Mouse (Mus musculus) neutrophil, adult 59 days (primary cell): ENCODE measurements around the gene Krtcap2. TPM values are rescaled to one million over a fixed set of nuclear protein-coding genes. Genes with fewer than 3 reads are reported as not detected.

ENCODE experiments used
- total RNA-seq, 2 experiments: library from RNA; stranded (reverse); gene quantifications; 1 replicate in 1 of 2; 2 replicates in 1 of 2; pipeline ENCODE4 v1.2.4; 2023

The Krtcap2 gene
- total RNA-seq: 10 to 100 TPM; 58.9 to 75.6 TPM

GRCm38 (mm10) chr3:89245688-89246171 is at the start of gene Krtcap2:
TSS of gene Krtcap2 (plus strand) at chr3:89245966.

GRCm38 (mm10) chr3:89202253-89203141 is 43.3 kb upstream of the Krtcap2 start, which contains the start of gene Gba:
TSS of gene Gba (plus strand) at chr3:89202928.

GRCm38 (mm10) chr3:89214681-89215411 is 30.9 kb upstream of the Krtcap2 start, which contains the start of gene Thbs3:
TSS of gene Thbs3 (plus strand) at chr3:89215180.

GRCm38 (mm10) chr3:89226900-89227299 is 18.9 kb upstream of the Krtcap2 start, which contains the start of gene Mtx1:
TSS of gene Mtx1 (minus strand) at chr3:89227088.

GRCm38 (mm10) chr3:89228836-89229235 is 16.9 kb upstream of the Krtcap2 start, which contains the start of gene Muc1:
TSS of gene Muc1 (plus strand) at chr3:89229057.

GRCm38 (mm10) chr3:89246261-89247100 is 715 bp downstream of the Krtcap2 start, which contains the start of gene Trim46:
TSS of gene Trim46 (minus strand) at chr3:89246309.

GRCm38 (mm10) chr3:89259076-89259475 is 13.3 kb downstream of the Krtcap2 start, which contains the start of gene Dpm3:
TSS of gene Dpm3 (plus strand) at chr3:89259358.

GRCm38 (mm10) chr3:89270051-89270755 is 24.4 kb downstream of the Krtcap2 start, which contains the start of gene Slc50a1:
TSS of gene Slc50a1 (minus strand) at chr3:89270570.

GRCm38 (mm10) chr3:89280606-89281511 is 35.1 kb downstream of the Krtcap2 start, which contains the start of gene Efna1:
TSS of gene Efna1 (minus strand) at chr3:89281142.

Other genes with a start within 250 kb of the Krtcap2 start
- 10 to 100 TPM; 18.7 to 23.5 TPM for gene Rusc1, start 152.7 kb upstream of the Krtcap2 start, total RNA-seq
- gene Gm43738, start 144.9 kb upstream of the Krtcap2 start, total RNA-seq: not detected
- gene Fdps, start 144.0 kb upstream of the Krtcap2 start, total RNA-seq: 10 to 100 TPM; 27.4 to 34.5 TPM
- gene Pklr, start 109.8 kb upstream of the Krtcap2 start, total RNA-seq: 10 to 100 TPM in 1 of 2 experiments, 1 to 10 TPM in 1; 5.7 to 15.2 TPM
- gene Hcn3, start 85.8 kb upstream of the Krtcap2 start, total RNA-seq: not detected
- 10 to 100 TPM; 46.4 to 68.4 TPM for gene Clk2, start 81.2 kb upstream of the Krtcap2 start, total RNA-seq
- 10 to 100 TPM; 43.8 to 48.0 TPM for gene Scamp3, start 68.5 kb upstream of the Krtcap2 start, total RNA-seq
- 1 to 10 TPM; 6.2 to 8.9 TPM for gene Fam189b, start 62.8 kb upstream of the Krtcap2 start, total RNA-seq
- 10 to 100 TPM; 62.4 to 71.4 TPM for gene Gba, start 43.0 kb upstream of the Krtcap2 start, total RNA-seq
- gene Thbs3, start 30.8 kb upstream of the Krtcap2 start, total RNA-seq: 1 to 10 TPM in 1 of 2 experiments, under 1 TPM in 1; 0.38 to 1.1 TPM
- 10 to 100 TPM; 51.2 to 53.3 TPM for gene Mtx1, start 18.9 kb upstream of the Krtcap2 start, total RNA-seq
- gene Muc1, start 16.9 kb upstream of the Krtcap2 start, total RNA-seq: not detected
- gene Trim46, start 343 bp downstream of the Krtcap2 start, total RNA-seq: under 1 TPM; 0.53 to 0.69 TPM
- gene Dpm3, start 13.4 kb downstream of the Krtcap2 start, total RNA-seq: 10 to 100 TPM; 35.3 to 45.6 TPM
- 10 to 100 TPM; 18.8 to 21.5 TPM for gene Slc50a1, start 24.6 kb downstream of the Krtcap2 start, total RNA-seq
- gene Efna1, start 35.2 kb downstream of the Krtcap2 start, total RNA-seq: not detected
- not detected for gene Efna3, start 77.0 kb downstream of the Krtcap2 start, total RNA-seq
- not detected for gene Efna4, start 92.1 kb downstream of the Krtcap2 start, total RNA-seq
- 100 to 1,000 TPM; 120 to 129 TPM for gene Adam15, start 104.0 kb downstream of the Krtcap2 start, total RNA-seq
- not detected for gene Dcst2, start 116.0 kb downstream of the Krtcap2 start, total RNA-seq
- gene Dcst1, start 119.3 kb downstream of the Krtcap2 start, total RNA-seq: not detected
- gene Zbtb7b, start 148.8 kb downstream of the Krtcap2 start, total RNA-seq: 100 to 1,000 TPM; 134 to 142 TPM
- under 1 TPM in 1 of 2 experiments, not detected in 1; 0.87 TPM for gene Lenep, start 156.8 kb downstream of the Krtcap2 start, total RNA-seq
- 10 to 100 TPM; 14.4 to 16.8 TPM for gene Flad1, start 165.9 kb downstream of the Krtcap2 start, total RNA-seq
- gene Cks1b, start 172.4 kb downstream of the Krtcap2 start, total RNA-seq: 10 to 100 TPM; 42.6 to 51.9 TPM
- gene Shc1, start 172.5 kb downstream of the Krtcap2 start, total RNA-seq: 100 to 1,000 TPM; 104 to 111 TPM
- 10 to 100 TPM; 37.1 to 39.3 TPM for gene Pygo2, start 184.2 kb downstream of the Krtcap2 start, total RNA-seq
- gene Pbxip1, start 190.7 kb downstream of the Krtcap2 start, total RNA-seq: 100 to 1,000 TPM; 149 to 151 TPM
- 1 to 10 TPM; 6.7 to 9.7 TPM for gene Pmvk, start 208.6 kb downstream of the Krtcap2 start, total RNA-seq